Mouse (Mus musculus) embryonic facial prominence, embryonic 14.5 days (tissue): ENCODE measurements around the gene Gpr1. TPM values are rescaled to one million over a fixed set of nuclear protein-coding genes. Genes with fewer than 3 reads are reported as not detected.

ENCODE experiments used
- ATAC-seq: fragments of 200-750 bp; cut with Nextera tagmentation; 2 replicates; pipeline ENCODE4 v1.8.0; 2017; ENCODE audit warnings: low read depth, moderate number of reproducible peaks, moderate TSS enrichment
- DNase-seq: peaks from one replicate; pipeline ENCODE4 v3.0.0-alpha.2; 2015; ENCODE audit warnings: low spot score
- H3K27ac ChIP-seq: fragments of 300-500 bp; sonication (generic); replicated peaks from 2 replicates; pipeline ENCODE4 v1.5.1; 2014; ENCODE audit warnings: low read depth, mild to moderate bottlenecking, low read length, moderate library complexity
- H3K27me3 ChIP-seq: fragments of 300-500 bp; sonication (generic); replicated peaks from 2 replicates; pipeline ENCODE4 v1.6.1; 2014; ENCODE audit warnings: low read length; ENCODE audit not compliant: control insufficient read depth, insufficient read depth
- H3K36me3 ChIP-seq: fragments of 300-500 bp; sonication (generic); 2 replicates; pipeline ENCODE4 v1.6.1; 2014; ENCODE audit warnings: low read length, mixed read lengths; ENCODE audit not compliant: control insufficient read depth, insufficient read depth
- H3K4me1 ChIP-seq: fragments of 300-500 bp; sonication (generic); 2 replicates; pipeline ENCODE4 v1.6.1; 2014; ENCODE audit warnings: antibody characterized with exemption, low read length; ENCODE audit not compliant: control insufficient read depth, insufficient read depth
- H3K4me2 ChIP-seq: fragments of 300-500 bp; sonication (generic); 2 replicates; pipeline ENCODE4 v1.6.1; 2014; ENCODE audit warnings: low read depth, mild to moderate bottlenecking, low read length, moderate library complexity, mixed read lengths
- H3K4me3 ChIP-seq: fragments of 300-500 bp; sonication (generic); 2 replicates; pipeline ENCODE4 v1.5.1; 2014; ENCODE audit warnings: low read depth, mild to moderate bottlenecking, low read length
- H3K9ac ChIP-seq: fragments of 300-500 bp; sonication (generic); 2 replicates; pipeline ENCODE4 v1.6.1; 2014; ENCODE audit warnings: low read depth, mild to moderate bottlenecking, low read length, moderate library complexity, mixed read lengths
- H3K9me3 ChIP-seq: fragments of 300-500 bp; sonication (generic); 2 replicates; pipeline ENCODE4 v1.6.1; 2016; ENCODE audit warnings: low read length; ENCODE audit not compliant: control insufficient read depth
- WGBS: fragments of 180-500 bp; shearing (Covaris S2); extraction: QIAGEN DNeasy Blood & Tissue Kit; methylation state at CpG from one replicate; pipeline ENCODE4 v1.1.7; 2014; 5-methylcytosine and 5-hydroxymethylcytosine counted together
- polyA plus RNA-seq: library from polyadenylated mRNA; unstranded; fragments of >200 nt; fragmentation: Nextera tagmentation; extraction: Ambion mirVana; gene quantifications from 2 replicates; pipeline ENCODE4 v1.2.1, GENCODE M21; 2014

Gene Gpr1
- polyA plus RNA-seq, 1 experiment from 2014 or later, result 0.64 TPM

DNA sequence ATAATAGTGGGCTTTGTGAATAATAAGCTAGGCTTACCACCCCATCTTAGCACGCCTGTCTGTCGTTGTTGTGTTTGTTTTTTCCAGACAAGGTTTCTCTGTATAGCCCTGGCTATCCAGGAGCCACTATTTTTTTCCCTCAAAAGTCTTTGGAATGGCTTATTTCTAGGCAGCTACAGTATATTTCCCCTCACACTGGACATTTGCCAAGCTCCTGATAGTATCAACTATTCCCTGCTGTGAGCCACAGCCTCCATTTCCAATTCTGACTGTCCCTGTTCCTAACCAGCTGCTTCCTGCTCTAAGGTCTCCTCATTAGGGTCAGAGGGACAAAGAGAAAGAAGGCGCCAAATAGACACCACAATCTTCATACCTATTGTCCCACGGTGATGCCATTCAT, 40.8 kb upstream of the Gpr1 start:
- no peak for ATAC-seq
- Histone ChIP-seq H3K27me3 (peaks cover 74% of the 10 kb centered on the region), H3K9me3 (no peaks in the 10 kb centered on the region), H3K36me3 (no peaks in the 10 kb centered on the region), H3K4me2 (no peak overlapping the region), H3K27ac (no peak overlapping the region), H3K4me3 (no peak overlapping the region), H3K4me1 (no peaks in the 10 kb centered on the region), H3K9ac (no peak overlapping the region)
- DNase-seq, result no peak
- WGBS, result 15% methylated on average over 4 of the region's 4 CpGs

DNA sequence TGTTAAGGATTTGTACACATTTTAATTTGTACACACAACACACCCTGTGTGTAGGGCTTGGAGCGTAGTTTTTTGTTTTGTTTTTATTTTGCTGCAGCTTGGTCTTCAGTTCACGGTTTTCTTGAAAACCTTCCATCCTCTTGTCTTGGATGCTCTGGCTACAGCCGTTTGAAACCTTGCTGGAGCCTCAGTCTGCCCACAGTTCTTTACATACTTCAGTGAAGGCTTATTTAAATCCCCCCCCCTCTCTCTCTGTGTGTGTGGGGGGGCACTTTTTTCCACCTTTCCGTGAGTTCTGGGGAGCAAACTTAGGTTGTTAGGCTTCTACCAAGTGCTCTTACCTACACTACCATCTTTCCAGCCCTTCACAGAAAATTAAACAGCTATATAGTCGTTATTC, 38.9 kb upstream of the Gpr1 start:
- H3K4me3 ChIP-seq, result no peak overlapping the region
- ATAC-seq (no peak), DNase-seq (no peak)
- no peaks in the 10 kb centered on the region for H3K4me1 ChIP-seq
- peaks cover 4% of the 10 kb centered on the region; the same call in 1 of the 2 replicates for H3K9me3 ChIP-seq
- 34% methylated on average over 5 of the region's 5 CpGs for WGBS
- H3K4me2 ChIP-seq, result no peak overlapping the region
- H3K27ac ChIP-seq, result no peak overlapping the region
- H3K9ac ChIP-seq, result no peak overlapping the region
- H3K27me3 ChIP-seq, result peaks cover 77% of the 10 kb centered on the region
- H3K36me3 ChIP-seq, result no peaks in the 10 kb centered on the region

DNA sequence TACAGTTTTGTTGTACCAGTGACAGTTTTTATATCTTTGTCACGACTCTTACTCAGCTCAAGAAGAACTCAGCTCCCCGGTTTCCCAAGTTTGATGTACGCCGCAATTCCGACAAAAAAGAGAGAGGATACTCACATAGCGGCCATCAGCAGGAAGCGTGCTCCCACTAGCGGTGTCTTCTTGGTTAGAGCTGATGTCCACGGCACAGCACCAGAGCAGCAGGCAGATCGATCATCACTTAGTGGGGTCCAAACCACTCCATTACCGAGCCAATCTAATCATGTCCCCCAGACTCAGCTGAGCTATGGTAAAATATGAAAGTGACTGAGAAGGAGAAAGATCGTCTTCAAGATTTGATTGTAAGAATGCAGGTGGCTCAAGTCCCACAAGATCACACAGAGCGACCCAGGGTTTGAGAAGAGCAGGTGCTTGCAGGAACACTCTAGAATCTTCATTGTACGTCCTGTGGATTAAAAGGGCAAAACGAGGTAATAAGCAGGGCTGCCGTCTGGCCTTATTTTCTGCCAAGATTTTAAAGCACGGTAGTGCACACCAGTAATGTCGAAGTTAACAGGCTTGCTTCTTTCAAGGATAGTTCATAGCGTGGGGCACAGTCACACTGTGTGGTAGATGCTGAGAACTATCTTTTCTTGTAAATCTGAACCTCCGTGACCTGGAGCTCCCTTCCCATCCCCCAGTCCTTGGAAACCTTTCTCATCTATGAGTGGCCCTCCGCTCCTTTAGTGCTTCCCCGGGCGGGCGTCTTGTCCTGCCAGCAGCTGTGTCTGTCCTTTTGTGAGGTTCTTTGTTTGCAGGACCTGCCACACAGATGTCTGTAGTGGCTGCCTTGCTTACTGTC, 38.2 kb upstream of the Gpr1 start:
- peak; percentile 54 for DNase-seq

DNA sequence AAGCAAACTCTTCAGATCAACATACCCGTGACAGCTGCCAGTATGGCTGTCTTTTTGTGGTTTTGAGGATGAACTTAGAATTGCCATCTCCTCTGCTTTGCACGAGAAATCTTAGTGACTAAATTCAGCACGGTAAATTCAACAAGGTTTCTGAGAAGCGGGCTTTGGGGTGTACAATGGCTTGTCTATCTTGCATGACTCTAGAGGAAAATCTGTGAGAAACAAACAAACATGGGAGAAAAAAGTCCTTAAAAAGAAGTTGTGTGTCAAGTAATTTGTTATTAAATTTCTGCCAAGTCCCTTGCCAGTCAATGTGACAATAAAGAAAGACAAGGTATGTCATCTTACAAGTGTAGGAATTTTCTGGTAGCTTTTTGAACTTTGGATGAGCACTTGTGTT, 34.9 kb upstream of the Gpr1 start:
- H3K36me3 ChIP-seq, result no peaks in the 10 kb centered on the region
- WGBS, result 53% methylated on average over 4 of the region's 4 CpGs
- peaks cover 72% of the 10 kb centered on the region for H3K27me3 ChIP-seq
- H3K9me3 ChIP-seq, result peaks cover 4% of the 10 kb centered on the region; the same call in 1 of the 2 replicates
- ATAC-seq (no peak), DNase-seq (no peak)
- H3K9ac ChIP-seq, result no peak overlapping the region
- no peak overlapping the region for H3K27ac ChIP-seq
- no peak overlapping the region for H3K4me2 ChIP-seq
- no peak overlapping the region for H3K4me3 ChIP-seq
- peaks cover 3% of the 10 kb centered on the region; the same call in 1 of the 2 replicates for H3K4me1 ChIP-seq

More for the DNA sequence above, 38.2 kb upstream of the Gpr1 start:
- 32% methylated on average over 24 of the region's 24 CpGs for WGBS
- H3K4me1 ChIP-seq, result peaks cover 3% of the 10 kb centered on the region; the same call in 1 of the 2 replicates
- no peaks in the 10 kb centered on the region for H3K36me3 ChIP-seq
- H3K27me3 ChIP-seq, result peaks cover 79% of the 10 kb centered on the region
- no peak overlapping the region for H3K27ac ChIP-seq
- H3K9me3 ChIP-seq, result peaks cover 4% of the 10 kb centered on the region; the same call in 1 of the 2 replicates
- no peak overlapping the region for H3K4me3 ChIP-seq
- no peak overlapping the region for H3K9ac ChIP-seq
- no peak overlapping the region for H3K4me2 ChIP-seq
- peak; percentile 56; the same call in 1 of the 2 replicates for ATAC-seq

DNA sequence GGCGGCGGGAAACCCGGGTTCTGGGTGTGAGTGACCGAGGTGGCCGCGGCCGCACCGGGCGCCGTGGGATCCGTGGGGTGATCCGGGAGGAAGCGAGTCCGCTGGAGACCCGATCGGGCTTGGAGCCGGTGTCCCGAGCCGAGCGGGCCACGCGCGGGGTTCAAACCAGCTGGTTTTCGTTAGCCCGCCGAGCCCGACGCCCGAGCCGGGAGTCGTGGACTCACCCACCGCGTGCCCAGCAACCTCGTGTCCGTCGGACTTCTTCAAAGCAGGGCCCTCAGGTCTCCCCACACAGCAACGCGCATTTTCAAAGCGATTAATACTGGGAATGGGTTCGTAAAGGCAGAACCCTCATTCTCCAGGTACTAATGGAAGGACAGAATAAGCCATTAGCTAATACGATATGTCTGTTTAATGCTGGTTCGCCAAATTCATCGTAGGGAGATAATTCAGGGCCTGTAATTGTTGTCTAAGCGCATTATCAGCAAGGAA, 34.1 kb upstream of the Gpr1 start:
- DNase-seq, result no peak
- 5% methylated on average over 25 of the region's 44 CpGs for WGBS
- peak overlapping the region; percentile 61 for H3K9ac ChIP-seq

DNA sequence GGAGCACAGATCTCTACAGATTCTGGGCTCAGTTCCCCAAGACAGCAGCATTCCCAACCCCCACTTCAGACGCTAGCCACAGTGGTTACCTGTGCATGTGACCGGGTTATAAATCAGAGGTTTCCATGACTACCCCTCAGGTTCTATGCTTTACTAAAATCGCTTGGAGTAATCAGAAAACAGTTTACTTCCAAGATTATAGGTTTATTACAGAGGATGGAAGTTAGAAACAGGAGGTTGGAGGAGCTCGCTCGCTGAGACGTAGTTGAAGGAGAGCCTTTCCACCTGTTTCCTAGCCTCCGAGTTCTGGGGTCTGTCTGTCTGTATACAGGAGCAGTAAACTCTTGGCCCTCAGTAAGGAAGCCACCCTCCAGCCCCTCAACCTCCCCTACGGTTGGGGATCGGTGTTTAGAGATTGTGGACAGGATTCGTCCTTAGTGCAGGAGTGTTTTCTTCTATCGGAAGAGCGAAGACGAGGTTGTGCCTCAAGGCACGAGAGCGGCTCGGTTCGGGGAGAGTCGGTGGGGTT, 33.6 kb upstream of the Gpr1 start:
- Histone ChIP-seq H3K27me3 (peaks cover 71% of the 10 kb centered on the region), H3K4me1 (peaks cover 3% of the 10 kb centered on the region; the same call in 1 of the 2 replicates), H3K9ac (peak overlapping the region; percentile 61), H3K36me3 (no peaks in the 10 kb centered on the region), H3K27ac (no peak overlapping the region), H3K9me3 (peaks cover 4% of the 10 kb centered on the region; the same call in 1 of the 2 replicates), H3K4me2 (peak overlapping the region; percentile 59), H3K4me3 (peak overlapping the region; percentile 34)
- WGBS, result under 1% methylated on average over 18 of the region's 18 CpGs
- ATAC-seq (no peak), DNase-seq (no peak)

More for the DNA sequence above, 34.1 kb upstream of the Gpr1 start:
- peaks cover 3% of the 10 kb centered on the region; the same call in 1 of the 2 replicates for H3K4me1 ChIP-seq
- H3K4me3 ChIP-seq, result peak overlapping the region; percentile 34
- H3K9me3 ChIP-seq, result peaks cover 4% of the 10 kb centered on the region; the same call in 1 of the 2 replicates
- ATAC-seq, result no peak
- H3K27me3 ChIP-seq, result peaks cover 71% of the 10 kb centered on the region
- H3K27ac ChIP-seq, result no peak overlapping the region
- no peaks in the 10 kb centered on the region for H3K36me3 ChIP-seq
- H3K4me2 ChIP-seq, result peak overlapping the region; percentile 59

DNA sequence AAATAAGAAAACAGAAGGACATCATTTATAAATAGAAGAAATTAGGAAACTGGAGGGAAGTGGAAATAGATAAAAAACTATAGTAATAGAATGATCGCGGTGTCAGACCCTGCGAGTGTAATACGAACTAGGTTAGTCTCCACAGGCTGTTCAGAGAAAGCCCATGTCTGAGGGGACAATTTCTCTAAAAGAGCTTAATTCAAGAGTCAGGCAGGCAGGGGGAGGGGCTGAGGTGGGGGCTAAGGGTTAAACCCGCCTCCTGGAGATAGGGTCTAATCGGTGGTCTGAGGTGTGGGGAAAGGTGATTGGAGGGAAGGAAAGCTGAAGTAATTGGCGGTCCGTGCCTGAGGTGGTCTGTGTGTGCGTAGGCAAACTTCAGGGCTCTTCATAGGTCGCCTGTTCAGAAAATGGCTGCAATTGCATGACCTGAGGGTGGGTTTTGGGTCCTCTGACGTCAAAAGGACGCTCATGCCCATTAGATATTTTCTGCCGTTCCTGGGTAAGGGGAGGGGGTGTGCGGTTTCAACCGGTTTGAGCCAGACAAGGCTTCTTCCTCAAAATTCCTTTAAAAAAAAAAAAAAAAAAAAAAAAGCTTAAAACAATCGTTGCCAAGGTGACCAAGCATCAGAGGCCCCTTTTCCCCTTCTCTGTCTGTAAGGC, 32.6 kb upstream of the Gpr1 start:
- Histone ChIP-seq H3K27ac (no peak overlapping the region), H3K9me3 (peaks cover 4% of the 10 kb centered on the region; the same call in 1 of the 2 replicates), H3K4me2 (peak overlapping the region; percentile 59), H3K9ac (peak overlapping the region; percentile 34; the same call in 1 of the 2 replicates), H3K4me1 (peaks cover 3% of the 10 kb centered on the region; the same call in 1 of the 2 replicates), H3K27me3 (peaks cover 64% of the 10 kb centered on the region), H3K4me3 (peak overlapping the region; percentile 23), H3K36me3 (no peaks in the 10 kb centered on the region)
- 1% methylated on average over 16 of the region's 16 CpGs for WGBS
- peak; percentile 52 for DNase-seq
- ATAC-seq, result peak; percentile 77; the same call in 1 of the 2 replicates

DNA sequence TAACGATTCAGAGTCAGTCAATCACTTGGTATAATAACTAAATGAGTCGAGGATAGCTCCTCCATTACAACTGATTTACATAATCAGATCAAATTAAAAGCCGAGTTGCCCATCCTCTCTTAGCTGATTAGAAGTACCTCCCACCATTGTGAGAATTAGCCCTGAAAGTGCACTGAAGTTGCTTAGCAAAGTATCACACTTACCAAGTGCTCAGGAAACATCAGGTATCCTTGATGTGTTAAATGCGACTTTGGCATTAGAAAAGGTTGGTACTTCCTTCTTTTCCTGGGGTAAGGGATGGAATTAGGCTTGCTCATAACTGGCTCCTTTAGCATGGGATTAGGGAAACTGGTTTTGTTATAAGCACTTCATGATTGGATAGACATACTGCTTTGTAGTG, 29.5 kb upstream of the Gpr1 start:
- Histone ChIP-seq H3K27me3 (peaks cover 39% of the 10 kb centered on the region), H3K9me3 (no peaks in the 10 kb centered on the region)

More for the DNA sequence above, 29.5 kb upstream of the Gpr1 start:
- ATAC-seq (no peak), DNase-seq (no peak)
- no peak overlapping the region for H3K9ac ChIP-seq
- no peak overlapping the region for H3K27ac ChIP-seq
- H3K4me2 ChIP-seq, result no peak overlapping the region
- 66% methylated on average over 4 of the region's 4 CpGs for WGBS
- no peak overlapping the region for H3K4me3 ChIP-seq
- no peaks in the 10 kb centered on the region for H3K36me3 ChIP-seq
- peaks cover 3% of the 10 kb centered on the region; the same call in 1 of the 2 replicates for H3K4me1 ChIP-seq
